Mouse (Mus musculus) mature B cell (primary cell): ENCODE data around the gene B3gnt5.
"Not testable (repeated sequence)": the region's sequence is repeated elsewhere in the genome, so short reads cannot be mapped to it uniquely, and the experiment has no call there.

ENCODE experiments used
- in situ Hi-C: fragments of 300-500 bp; cut with MboI; formaldehyde crosslinking; loops from 2 replicates; pipeline ENCODE4 v1.14.3; 2019

The B3gnt5 gene

GRCm38 (mm10) chr16:19760074-19760473, at the start of gene B3gnt5:
Gene B3gnt5 (plus strand): TSS chr16:19760208.
- in situ Hi-C loops: no loop called here

GRCm38 (mm10) chr16:19720959-19721358, 39.0 kb upstream of the B3gnt5 start:
- in situ Hi-C loops: no loop called here

DNA sequence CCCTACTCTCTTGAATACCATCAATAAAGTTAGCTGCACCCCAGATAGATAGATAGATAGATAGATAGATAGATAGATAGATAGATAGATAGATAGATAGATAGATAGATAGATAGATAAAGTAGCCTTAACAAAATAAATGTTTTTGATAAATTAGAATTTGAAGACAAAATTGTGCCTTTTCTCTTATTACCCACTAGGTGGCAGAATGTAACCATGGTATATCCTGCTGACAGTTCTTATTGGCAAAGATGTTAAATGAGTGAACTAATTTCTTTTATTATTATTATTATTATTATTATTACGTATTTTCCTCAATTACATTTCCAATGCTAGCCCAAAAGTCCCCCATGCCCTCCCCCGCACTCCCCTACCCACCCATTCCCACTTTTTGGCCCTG, 35.9 kb upstream of the B3gnt5 start:
- in situ Hi-C loops: not testable (repeated sequence)

GRCm38 (mm10) chr16:19732896-19733295, 27.1 kb upstream of the B3gnt5 start:
- in situ Hi-C loops: loop anchor here (25.0 kb wide), 1 partner anchor 354 kb away; the partner anchor contains the start of gene Klhl24

GRCm38 (mm10) chr16:19760505-19761496, 793 bp downstream of the B3gnt5 start:
- in situ Hi-C loops: no loop called here

DNA sequence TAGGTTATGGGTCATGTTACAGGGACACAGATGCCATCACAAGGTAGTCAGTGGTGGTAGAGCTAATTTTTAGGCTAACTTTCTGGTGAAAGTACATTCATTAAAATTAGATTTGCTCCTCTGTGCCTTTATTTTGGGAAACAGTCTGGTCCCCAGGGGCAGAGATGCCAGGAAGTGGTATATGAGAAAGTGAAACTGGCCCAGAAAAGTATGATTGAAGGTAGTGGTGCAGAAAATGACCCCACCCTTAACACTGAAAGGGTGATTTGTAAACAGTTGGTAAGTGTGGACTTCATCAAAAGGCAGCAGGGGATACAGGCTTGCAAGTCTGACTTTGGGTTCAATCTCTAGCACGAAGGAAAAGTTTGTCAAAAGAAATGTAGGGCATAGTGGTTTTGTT, 1.7 kb downstream of the B3gnt5 start:
- in situ Hi-C loops: no loop called here

DNA sequence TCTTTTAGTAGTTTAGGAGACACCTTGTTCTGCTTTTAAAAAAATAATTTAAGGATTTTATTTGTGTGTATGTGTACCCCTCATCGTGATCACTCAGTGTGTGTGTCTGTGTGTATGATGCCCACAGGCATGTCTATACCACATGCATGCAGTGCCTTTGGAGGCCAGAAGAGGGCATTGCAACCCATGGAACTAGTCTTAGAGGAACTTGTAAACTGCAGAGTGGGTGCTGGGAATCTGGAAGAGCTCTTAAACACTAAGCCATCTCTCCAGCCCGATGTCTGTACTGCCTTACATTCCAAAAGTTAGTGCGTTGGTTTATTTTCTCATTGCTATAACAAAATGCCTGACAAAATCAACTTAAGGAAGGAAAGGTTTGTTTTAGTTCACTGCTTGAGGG, 6.1 kb downstream of the B3gnt5 start:
- in situ Hi-C loops: no loop called here

- in situ Hi-C loops: no loop called here
These were observed 8.0 kb downstream of the B3gnt5 start for GRCm38 (mm10) chr16:19768046-19768445.

- in situ Hi-C loops: no loop called here
These were observed 12.0 kb downstream of the B3gnt5 start for GRCm38 (mm10) chr16:19772013-19772412.

GRCm38 (mm10) chr16:19786386-19787090, 26.5 kb downstream of the B3gnt5 start:
- in situ Hi-C loops: no loop called here

- in situ Hi-C loops: no loop called here
These were observed 29.9 kb downstream of the B3gnt5 start for GRCm38 (mm10) chr16:19789914-19790313.

DNA sequence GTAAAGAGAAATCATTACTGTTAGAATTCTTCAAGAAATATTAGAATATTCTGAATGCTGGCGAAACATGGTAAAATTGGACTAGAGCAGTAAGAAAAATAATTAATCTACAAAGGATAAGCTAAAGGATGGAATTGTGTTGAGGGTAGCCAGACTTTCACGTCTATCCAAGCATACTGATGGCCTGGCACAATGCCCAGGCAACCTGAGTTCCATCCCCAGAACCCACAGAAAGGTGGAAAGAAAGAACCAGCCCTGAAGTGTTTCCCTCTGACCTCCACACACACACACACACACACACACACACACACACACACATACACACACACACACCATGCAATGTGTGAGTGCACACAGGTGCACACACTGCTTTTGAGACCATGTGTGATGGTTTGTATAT, 58.8 kb downstream of the B3gnt5 start:
- in situ Hi-C loops: no loop called here
